Mouse (Mus musculus) embryo, embryonic 9.5 days (tissue): ENCODE results near the gene Slc16a2.
A peak's percentile ranks its signal among the peaks of the same experiment; 100 is the strongest.

Experiments used
- DNase-seq: peaks from one replicate; pipeline ENCODE4 v3.0.0-alpha.2; 2017; ENCODE audit errors: extremely low spot score

Slc16a2 gene

DNA sequence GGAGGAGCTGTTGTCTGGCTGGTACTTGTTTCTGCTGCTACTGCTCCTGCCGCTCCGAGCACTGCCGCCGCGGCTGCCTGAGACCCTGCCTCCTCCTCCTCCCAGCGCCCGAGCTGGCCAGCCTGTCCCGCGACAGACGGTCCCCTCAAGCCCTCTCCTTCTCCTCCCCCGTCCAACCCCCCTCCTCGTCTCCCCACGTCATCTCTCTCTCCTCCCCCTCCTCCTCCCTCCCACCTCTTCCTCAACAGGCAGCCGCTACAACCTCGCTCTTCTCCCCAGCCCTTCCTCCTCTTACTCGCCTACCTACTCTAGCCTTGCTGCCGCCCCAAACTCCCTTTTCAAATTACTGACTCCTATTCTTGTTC lies at the start of gene Slc16a2:
TSS of gene Slc16a2 (minus strand) at position 152 of the 365 bp plus-strand sequence.
- DNase-seq: peak; percentile 77

DNA sequence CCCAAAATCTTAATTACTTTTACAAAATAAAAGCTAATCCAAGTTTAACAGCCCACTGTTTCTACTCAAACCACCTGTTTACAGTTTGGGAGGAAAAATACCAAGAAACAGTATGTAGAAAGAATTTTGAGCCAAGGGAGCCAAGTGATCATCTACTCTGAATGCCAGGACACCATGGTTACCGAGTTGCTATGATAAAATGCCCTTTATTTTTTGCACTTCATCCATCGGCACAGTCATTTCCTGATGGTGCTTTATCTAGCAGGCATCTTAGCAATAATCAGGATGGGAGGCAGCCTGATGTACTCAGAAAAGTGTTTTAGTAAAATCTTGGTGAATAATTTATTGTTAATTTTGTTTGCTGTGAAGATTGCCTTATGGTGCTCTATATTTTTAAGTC lies 41.7 kb upstream of the Slc16a2 start:
- DNase-seq: no peak

DNA sequence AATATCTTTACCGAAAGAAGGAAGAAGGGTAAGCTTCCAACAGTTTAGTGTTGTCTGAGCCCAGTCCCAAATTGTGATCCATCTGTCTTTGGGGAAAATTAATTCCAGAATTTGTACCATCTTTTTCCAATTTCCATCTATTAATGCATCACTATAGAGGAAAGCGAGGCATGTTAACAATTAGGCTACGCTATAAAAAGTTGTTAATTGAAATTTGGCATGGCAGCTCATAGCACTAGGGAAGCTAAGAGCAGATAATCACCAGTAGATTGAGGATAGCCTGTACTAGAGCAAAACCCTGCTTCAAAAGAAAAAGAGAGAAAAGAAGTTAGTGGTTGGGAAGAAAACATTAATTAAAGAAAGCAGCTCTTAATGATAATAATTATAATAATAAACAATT lies 41.1 kb upstream of the Slc16a2 start:
- DNase-seq: no peak

DNA sequence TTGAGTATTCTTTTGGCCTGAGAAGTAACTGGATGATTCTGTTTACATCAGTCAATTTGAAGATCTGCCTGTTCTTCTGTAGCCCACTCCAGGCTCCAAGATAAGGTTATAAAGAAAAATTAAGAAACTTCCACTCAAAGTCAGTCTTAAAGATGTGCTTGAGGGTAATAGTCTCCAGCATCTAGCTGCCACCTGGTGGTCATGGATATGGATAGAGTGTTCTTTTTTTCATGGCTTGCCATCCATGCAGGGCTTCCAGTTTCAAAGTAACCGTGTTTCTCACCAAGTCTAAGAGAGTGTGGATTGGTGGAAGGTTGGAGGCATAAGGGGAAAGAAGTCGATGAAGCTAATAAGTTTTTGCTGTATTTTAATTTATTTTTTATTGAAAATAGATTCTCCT lies 23.5 kb upstream of the Slc16a2 start:
- no peak for DNase-seq

DNA sequence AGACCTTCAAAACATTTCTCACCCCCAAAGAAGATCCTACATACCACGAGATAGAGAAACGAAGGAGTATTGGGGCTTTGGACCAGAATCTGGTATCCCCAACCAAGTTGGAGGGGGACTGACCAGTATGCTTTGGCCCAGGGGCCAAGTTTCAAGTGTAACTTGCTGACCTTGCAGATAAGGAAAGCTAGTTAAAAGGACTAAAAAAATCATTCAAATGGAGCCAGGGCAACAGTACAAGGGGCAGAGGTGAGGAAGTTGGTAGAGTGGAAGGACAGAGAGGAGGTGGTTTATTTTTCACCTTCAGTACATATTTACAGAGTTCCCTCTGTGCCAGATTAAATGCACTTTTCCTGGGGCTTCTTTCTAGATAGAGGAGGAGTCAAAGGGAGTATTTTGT lies 7.1 kb upstream of the Slc16a2 start:
- DNase-seq: no peak

DNA sequence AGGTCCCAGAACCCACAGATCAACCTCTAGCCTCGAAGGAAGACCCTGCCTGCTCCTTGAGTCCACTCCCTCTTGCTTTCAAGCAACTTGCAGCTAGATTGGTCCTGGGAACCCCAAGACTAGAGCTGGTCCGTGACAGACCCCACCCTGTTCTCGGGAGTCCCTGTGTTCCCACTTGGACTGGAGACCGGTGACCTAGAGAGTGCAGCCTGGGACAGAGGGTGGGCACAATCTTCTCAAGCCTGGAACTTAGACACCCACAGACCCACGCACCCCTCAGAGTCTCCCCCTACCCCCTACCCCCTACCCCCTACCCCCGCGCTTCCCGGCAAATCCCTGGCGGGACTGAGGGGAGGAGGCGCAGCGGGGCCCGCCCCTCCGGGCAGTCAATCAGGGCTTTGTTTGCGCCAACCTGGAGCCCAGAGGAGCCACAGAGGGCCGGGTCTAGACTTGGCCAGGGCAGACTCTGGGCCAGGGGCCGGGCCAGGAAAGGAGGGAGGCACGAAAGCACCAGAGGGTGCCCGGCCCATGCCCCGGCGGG lies 558 bp upstream of the Slc16a2 start:
- peak; percentile 39 for DNase-seq

DNA sequence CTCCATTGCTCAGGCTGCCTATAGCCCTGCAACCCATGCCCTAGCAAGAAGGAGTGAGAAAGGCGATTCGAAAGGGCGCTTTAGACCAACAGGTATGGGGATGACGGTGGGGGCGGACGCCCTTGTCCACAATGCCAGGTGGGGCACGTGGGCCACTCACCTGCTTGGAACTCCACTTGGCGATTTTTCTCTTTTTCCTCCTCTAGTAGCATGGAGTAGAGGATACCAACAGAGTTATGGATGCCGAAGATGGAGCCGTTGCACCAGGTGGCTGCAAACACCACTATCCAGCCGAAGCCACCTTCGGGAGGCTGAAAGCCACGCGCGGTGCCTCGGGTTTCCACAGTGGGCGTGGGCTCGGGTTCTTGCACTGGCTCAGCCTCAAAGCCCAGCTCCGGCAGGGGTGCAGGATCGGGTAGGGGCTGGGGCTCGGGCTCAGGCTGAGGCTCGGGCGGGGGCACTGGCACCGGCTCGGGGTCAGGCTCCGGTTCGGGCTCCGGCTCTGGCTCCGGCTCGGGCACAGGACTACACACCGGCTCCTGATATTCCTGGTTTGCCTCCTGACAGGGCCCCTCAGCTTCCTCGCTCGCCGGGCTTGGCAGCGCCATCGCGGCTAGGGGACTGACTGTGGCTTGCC lies 470 bp downstream of the Slc16a2 start:
- DNase-seq: peak; percentile 19

DNA sequence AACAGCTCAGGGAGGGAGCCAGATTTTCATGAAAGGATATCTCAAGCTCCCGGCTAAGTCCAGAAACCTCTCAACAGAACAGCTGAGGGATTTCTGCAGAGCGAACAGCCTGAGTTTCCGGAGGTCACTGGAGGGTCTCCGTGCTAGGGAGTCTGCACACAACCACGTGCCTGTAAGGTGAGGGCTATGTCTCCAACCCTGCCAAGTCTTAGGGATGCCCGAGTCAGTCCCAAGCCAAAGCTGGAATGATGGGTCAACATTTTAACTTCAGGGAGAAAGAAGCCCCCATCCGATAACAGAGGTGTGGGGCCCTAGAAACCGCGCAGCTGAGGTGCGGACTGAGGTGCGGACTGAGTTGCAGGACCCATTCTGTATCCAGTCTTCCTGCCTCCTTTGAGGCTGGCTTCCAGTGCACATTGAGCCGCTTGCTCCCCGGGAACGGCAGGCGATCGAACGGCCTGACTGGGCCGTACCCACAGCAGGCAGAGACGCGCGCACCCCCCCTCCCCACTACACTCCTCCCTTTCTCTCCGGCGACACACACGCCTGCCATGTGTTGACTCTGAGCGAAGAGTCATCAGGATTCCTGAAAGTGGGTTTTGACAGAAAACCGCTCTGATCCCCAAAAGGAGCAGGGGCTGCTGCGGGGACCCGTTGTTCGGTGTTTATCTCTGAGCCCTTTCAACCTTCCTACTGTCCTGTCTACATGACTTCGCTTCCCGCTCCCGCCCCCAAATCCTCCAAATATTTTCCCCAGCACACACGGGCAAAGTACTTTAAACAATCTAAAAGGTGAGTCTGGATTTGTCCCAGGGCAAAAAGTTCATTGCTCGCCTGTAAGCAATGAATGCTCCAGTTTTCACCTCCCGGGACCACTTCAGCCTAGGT lies 1.2 kb downstream of the Slc16a2 start:
- DNase-seq: peak; percentile 5

DNA sequence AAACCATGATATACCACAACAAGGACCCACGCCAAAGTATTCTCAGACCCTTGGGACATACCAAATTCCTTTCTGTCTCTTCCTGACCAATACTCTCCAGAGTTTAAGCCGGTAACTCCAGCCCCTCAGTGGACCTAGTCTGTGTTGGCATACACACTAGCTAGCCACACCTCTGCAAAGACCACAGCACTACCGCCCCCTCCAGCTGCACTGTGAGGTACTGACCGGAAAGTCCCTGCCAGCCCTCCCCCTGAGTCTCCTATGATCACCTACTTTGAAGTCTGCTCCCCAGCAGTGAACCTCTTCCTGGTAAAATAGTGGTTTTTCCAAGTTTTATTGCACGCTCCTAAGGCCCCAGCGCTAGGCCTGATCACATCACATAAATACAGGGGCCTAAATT lies 2.5 kb downstream of the Slc16a2 start:
- no peak for DNase-seq

DNA sequence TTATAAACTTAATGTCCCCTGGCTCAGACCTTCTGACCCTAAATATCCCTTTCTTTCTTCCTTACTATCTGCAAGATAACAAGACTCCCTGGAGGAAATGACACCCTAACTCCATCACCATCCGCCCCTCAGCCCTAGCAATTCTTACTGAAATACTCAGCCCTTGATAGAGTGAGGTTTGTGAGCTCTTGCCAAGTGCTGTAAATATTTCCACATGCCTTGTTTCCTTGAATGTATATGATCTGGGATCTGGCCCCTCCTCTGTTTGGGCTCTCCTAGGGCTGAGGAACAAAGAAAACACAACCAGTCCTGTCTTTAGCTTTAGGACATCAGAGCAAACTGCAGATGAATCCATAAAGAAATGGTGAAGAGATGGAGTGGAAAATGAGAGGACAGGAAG lies 9.1 kb downstream of the Slc16a2 start:
- DNase-seq: no peak

DNA sequence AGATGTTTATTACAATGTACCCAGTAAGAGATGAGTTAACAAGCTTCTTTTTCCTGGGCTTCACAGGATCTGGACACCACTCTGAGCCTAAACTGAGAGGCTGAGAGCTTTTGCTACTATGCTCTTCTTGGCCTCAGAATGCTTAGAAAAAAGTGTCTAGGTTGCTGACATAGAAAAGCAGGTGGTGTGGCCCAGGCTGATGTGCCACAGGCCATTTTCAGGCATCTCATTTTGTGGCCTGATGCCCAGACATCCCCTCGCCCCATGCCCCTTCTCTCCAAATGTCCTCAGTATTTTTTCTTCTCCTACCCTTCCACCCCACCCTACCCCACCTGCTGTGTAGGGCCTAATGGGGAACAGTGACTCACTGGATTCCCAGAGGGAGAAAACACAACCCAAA lies 11.3 kb downstream of the Slc16a2 start:
- no peak for DNase-seq

DNA sequence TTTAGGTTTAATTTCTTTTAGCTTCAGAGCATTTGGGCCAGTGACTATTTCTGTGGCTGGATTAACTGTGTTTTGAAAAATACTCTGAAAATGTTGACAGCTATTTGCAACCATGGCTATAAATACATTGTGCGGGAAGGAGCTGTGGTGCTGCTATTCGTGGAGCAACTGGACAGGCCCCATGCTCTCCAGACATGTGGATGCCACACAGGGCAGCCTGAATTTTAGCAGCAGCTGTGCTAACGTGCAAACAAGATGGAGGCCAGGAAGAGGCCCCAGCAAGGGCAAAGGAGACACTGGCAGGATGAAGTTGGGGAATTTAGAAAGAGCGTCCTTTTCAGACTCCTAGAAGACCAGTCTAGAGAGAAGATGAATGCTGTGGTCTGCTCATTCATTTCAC lies 15.4 kb downstream of the Slc16a2 start:
- no peak for DNase-seq

DNA sequence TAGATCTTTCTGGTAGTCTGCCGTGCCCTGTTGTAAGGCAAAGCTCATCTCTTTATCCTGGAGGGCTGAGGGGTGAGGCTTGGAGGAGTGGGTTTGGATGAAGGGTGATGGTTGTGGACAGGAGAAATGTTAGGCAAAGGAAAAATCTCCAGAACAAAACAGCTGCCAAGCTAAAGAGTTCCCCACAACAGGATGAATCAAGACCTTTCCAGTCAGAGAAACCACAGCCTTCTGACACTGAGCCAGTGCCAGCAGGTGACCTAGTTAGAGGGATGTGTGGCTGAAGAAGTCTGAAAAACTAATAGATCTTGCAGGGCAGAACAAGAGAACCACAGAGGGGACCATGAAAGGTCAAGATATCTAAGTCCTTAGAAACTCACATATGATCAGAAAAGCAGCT lies 24.8 kb downstream of the Slc16a2 start:
- DNase-seq: no peak

DNA sequence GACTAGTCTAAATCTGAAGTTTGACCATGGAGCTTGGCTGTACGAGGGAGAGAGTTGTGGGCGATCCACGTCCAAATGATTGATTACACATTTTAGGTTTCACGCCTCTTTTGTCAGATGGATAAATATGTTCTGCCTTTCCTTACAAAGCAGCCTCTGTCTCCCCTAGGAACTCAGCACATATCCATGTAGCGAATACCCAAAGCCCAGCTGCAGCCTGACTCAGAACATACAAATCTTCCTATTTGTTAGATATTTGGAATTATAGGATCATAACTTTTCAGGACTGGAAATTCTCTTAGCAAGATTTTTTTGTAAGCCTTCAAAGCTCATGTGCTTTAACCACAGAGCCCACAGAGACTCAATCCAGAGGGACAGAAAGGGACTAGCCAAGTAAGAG lies 26.3 kb downstream of the Slc16a2 start:
- DNase-seq: no peak

DNA sequence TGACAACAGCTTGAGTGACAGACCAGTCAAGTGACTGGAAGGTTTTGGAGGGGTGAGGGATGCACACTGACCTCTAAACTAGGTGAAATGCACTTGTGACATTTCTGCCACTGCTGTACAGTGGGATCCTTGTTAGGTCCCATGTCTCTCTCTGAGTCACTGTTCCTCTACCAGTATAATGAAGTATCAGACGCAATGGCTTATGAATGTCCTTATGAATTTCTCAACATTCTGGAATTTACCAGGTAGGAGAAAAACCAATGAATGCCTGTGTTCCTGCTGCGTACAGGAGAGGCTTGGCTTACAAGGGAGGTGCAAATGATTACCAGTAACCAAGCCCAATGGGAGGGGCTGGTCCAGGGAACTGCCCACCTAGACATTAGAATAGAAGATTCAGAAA lies 30.5 kb downstream of the Slc16a2 start:
- no peak for DNase-seq

DNA sequence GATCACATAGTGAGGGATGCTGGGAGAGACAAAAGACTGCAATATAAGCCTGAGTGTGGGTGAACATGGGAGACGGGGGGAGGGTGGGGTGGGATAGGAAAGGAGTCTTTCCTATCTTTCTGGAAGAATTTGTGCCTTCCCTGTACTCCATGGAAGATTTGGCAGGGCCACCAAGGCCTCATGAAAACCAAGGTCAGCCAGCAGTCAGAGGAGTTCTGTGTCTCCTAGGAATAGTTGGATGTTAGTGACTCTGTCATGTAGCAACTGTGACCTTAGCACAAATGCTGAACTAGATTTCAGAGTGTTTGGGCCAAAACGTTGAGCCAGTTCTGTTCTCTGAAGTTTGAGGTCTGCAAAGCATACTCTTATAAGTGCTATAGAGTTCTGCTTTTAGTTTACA lies 36.1 kb downstream of the Slc16a2 start:
- DNase-seq: no peak

DNA sequence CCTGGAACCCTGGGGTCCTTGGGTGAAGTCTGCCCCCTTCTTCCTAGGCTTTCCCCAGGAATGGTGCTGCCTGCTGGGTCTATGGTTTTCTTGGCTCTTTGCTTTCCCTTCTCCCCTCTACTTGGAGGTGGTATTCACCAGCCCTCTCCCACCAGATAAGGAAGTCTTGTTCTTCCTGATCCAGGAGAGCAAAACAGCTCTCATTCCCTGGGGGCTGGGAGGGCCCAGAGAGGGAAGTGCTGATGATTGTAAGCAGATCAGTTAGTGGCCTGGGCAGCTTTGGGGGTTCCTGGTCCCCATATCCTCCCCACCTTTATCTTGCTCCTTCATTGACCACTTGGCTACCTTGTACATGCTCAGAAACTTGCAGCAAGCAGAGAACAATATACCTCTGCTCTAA lies 45.4 kb downstream of the Slc16a2 start:
- no peak for DNase-seq

DNA sequence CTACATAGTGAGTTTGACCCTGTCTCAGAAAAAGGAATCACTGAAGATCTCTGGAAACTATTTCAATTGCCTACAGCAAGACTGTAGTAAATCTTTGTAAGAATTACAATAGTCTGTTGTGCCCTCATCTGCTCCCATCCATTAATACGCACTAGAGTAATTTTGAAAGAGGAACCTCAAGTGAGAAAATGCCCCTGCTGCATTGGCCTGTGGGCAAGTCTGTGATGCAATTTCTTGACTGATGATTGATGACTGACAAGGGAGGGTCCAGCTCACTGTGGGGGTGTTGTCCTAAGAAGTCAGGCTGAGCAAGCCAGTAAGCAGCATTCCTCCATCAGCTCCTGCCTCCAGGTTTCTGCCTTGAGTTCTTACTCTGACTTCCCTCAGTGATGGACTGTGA lies 75.6 kb downstream of the Slc16a2 start:
- DNase-seq: no peak

DNA sequence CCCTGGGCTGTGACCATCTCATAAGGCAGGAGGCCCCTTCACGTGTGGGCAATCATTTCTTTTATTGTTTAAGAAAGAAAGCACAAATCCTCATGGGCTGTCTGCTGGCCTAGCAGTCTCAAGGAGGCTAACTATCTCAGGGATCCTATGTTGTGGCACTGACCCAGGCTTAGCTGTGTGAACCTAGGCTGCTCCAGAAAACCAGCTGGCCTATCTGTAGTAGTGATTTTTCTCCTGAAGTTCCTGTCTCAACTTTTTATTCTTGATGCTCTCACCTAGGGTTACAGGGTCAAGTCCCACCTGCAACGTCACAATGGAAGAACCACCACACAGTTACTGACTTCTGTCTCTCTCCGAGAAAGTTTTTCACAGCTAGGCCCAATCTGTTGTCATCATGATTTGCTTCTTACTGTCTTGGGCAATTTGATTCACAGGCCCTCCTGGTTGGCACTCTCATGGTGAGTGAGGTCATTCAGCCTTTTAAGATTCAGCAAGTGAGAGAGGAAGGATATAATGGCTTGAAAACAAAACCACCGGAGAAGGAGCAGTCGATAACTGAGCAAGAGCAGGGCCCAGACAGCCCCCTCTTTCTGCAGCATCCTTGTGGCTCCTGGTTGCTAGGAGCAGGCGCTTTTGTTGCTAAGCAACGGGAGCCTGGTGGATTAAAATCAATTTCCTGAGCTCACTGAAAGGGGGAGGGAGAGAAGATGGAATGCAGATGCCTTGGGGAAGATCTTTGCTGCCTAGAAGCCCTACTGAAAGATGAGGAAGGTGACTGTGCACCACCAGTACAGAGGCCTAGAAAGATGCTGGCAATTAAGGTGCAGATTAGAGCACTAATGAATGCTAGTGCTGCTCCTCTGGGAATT lies 77.4 kb downstream of the Slc16a2 start:
- DNase-seq: peak; percentile 39

DNA sequence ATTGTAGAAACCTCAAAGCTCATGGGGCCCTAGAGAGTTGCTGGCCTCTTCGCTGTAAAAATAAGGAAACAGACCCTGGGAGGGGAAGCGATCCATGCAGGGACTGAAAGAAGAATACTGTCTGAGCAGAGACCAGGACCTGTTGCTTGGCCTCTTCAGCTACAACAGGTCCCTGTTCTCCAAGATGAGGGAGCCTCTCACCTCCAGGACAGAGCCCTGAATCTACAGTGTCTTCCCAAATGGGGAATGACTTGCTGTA lies 79.8 kb downstream of the Slc16a2 start:
- DNase-seq: no peak

DNA sequence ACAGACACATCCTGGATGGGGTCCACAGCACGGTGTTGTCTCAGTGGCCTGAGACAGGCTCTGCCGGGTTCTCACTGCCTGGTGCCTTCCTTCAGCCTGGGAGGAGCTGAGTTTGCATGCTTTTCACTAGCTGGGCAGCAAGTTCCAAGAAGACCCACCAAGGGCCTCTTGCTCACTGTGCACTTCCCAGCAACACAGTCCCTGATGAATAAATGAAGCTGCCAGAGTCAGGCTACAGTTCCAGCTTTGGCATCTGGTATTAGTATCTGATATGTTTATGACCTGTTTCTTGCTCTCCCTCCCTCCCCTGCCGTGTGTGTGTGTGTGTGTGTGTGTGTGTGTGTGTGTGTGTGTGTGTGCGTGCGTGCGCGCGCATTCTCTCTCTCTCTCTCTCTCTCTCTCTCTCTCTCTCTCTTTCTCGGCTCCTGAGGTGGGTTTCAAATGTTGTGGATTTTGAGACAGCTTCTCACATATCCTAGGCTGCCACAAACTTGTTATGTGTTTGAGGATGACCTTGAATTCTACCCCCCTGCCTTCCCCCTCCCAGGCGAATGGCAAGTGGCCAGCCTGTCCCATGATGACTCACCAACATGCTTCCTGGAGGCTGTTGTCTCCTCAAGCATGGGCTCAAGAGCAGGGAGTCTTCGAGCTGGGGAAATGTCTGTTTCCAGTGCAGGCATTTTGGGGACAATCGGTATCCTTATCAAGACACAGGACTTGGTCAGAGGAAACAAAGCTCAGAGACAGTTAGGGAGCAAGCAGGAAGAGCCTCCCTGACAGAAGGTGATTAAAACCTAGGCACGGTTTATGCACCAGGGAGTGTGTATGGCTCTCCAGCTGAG lies 80.3 kb downstream of the Slc16a2 start:
- no peak for DNase-seq
